Mouse (Mus musculus): ENCODE data around the gene Tlk2.

Tlk2 gene

GRCm38 (mm10) chr11:105164516-105165510, 13.8 kb upstream of the Tlk2 start:
- no peak for DNase-seq (ENCODE audit: low spot score)

GRCm38 (mm10) chr11:105166780-105167179, 11.8 kb upstream of the Tlk2 start:
- DNase-seq (ENCODE audit: low spot score) = no peak

GRCm38 (mm10) chr11:105179523-105179922, 916 bp downstream of the Tlk2 start:
- DNase-seq (ENCODE audit: low spot score) = no peak

DNA sequence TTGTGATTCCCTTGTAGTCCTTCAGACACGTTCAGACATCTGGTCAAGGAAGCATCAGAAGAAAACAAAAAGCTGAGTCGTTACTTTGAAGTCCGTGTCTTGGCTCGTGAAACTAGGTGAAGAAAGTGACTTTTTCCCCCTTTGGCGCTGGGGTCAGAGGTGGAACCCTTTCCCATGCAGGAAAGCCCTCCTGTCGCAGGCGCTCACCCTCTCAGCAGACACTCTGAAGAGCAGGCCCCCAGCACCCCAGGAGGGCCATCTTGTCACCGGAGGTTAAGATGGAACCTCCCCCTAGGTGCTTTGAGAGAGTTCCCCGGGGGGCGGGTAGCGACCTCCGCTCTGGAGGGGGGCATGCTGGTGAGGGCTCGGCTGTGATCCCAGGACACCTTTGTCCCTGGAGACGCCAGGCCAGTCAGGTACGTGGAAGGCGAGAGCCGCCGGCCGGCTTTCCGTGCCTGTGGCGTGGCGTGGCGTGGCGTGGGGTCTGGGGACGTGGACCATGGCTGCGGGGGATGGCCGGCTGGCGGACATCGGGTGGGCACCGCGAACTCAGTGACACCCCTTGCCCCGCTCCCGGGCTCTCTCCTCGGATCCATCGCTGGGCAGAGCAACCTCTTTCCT, 2.0 kb downstream of the Tlk2 start:
- peak; percentile 34 for DNase-seq (ENCODE audit: low spot score)

DNA sequence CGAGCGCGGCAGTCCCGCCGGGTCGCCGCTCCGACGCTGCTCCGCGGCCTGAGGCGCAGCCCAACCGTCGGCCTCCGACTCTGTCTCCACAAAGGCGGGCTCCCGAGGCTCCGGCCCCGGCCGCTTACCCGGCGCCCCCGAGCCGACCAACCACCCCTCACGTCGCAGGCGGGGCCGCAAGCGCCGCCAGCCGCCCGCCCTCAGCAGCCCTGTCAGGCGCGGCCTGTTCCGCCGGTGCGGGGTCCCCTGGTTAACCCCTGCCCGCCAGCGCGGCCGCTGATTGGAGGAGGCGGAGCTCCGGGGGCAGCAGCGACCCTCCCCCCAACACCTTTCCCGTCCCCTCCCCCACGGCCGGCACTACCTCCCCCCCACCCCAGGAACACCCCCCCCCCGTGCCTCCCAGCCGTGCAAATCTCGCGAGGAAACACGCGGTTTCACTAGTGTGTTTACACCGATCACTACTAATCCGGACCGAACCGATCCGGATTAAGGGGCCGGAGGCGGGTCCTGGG, 2.6 kb downstream of the Tlk2 start:
- peak; percentile 92 for DNase-seq (ENCODE audit: low spot score)

DNA sequence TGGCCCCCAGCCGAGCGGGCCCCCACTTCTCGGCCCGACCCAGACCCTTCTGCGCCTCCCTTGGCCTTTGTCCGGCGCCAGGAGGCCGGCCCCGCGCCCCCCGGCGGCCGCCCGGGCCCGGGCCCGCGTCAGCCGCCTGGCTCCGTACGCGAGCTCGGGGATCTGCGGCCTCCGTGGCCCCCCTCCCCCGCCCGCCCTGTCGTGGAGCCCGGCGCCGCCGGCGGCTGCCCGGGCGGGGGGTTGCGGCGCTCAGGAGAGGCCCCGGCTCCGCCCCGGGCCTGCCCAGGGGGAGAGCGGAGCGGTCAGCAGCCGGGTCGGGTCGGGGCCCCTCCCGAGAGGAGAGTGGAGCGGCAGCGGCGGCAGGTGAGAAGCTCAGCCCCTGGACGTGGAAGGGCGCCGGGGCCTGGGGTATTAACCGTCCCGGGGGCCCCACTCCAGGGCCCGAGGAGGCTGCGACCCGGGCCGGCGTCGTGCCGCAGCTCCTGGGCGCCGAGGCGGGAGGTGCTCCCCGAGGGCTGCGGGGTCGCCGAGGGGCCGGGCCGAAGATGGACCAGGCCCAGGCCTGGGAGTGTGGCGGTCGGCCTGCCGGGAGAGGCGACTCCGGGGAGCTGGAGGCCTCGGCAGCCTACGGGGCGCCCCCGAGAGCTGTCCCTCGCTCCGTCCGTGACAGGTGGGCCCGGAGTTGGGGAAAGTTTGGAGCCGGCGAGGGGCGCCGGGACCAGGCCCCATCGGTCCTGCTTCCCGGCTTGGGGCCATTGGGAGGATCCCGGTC, 3.3 kb downstream of the Tlk2 start:
- peak; percentile 25 for DNase-seq (ENCODE audit: low spot score)

DNA sequence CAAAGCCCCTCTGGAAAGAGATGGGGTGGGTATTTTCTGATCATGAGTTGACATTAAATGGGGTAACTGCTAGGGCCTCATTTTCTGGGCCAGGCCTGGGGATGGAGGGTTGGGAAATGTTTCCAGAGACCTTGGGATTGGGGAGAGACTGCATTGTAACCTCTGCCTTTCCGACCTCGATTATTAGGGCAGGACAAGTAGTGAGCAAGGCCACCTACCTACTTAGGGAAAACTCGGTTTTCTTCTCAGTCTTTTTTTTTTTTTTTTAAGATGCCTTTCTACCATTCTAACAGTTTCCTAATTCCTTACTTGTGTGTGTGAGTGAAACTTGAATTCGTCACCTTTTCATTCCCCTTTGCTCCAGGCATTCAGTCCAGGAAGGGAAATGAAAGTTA, 3.9 kb downstream of the Tlk2 start:
- no peak for DNase-seq (ENCODE audit: low spot score)

DNA sequence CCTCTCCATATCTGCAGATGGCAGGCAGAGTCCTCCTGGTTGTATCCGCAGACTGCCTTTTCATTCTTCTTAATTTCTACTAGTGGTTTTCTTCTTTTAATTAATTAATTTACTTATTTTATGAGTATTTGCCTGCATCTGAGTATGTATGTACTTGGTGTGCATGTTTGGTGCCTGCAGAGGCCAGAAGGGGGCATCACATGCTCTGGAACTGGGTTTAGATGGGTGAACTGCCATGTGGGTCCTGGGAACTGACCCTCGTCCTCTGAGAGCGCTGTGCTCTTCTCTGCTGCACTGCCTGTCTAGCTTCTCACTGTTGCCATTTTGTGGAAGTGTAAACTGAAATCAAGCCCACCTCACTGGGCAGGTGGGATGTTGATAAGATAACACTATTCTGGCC, 6.1 kb downstream of the Tlk2 start:
- DNase-seq (ENCODE audit: low spot score) = peak; percentile 26

DNA sequence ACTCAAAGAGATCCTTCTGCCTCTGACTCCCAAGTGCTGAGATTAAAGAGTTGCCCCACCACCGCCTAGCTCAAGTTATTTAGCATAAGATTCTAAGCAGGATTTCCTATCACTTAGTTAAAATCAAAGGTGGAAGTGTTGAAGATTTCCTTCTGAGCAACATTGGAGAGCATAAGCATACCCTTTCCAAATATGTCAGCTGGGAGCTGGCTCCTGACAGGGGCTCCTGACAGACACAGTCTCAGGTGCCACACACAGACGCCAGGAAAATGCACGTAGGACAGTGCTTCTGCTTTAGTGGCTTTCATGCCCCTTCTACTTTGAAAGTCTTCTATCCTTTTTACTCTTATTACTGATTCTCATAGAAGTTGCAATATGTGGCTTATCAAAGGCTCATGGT, 13.6 kb downstream of the Tlk2 start:
- no peak for DNase-seq (ENCODE audit: low spot score)

GRCm38 (mm10) chr11:105196893-105197662, 18.5 kb downstream of the Tlk2 start:
- DNase-seq (ENCODE audit: low spot score) = no peak

DNA sequence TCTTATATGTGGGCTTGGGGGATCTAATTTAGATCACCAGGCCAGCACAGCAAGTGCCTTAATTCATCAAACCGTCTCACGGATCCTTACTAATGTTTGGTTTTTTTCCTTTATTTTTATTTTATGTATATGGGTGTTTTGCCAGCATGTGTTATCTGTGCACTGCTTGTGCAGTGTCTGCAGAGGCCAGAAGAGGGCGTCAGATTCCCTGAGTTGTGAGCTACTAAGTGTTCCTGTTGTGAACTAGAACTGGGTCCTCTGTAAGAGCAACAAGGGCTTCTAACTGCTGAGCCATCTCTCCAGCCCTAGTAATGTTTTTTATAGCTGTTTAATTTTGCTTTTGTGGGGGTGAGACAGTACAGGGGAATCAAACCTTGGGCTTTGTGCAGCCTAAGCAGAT, 23.8 kb downstream of the Tlk2 start:
- DNase-seq (ENCODE audit: low spot score) = no peak

DNA sequence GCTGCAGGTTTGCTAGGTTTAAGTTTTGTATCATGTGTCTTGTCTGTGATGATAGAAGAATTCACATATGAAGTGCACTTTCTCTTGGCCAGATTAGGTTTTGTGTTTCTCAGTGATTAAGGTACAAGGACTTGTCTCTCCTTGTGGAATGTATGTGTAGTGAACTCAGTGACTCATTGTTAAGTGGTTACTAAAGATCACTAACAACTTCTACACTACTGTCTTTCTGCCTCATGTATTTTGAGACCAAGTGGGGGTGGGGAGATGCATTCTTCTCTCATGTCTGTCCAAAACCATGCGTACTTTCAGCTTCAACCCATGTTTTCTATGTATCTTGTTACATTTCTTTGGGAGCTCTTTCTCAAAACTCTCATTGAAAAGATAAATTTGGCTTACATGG, 31.4 kb downstream of the Tlk2 start:
- no peak for DNase-seq (ENCODE audit: low spot score)

DNA sequence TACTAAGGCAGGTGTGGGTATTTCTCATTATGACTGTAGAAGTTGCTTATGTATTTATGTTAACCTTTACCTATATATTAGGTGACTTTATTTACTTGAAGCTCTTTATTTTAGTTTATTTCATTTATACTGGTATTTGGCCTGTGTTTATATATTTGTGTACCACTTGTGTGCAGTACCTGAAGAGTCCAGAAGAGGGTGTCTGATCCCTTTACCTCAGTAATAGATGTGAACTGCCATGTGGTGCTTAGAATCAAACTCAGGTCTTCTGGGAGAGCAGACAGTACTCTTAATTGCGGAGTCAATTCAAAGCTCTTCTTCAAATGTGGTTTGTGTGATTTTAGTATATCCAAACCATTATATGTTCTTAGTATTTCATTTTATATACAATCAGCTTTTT, 35.6 kb downstream of the Tlk2 start:
- DNase-seq (ENCODE audit: low spot score) = no peak

DNA sequence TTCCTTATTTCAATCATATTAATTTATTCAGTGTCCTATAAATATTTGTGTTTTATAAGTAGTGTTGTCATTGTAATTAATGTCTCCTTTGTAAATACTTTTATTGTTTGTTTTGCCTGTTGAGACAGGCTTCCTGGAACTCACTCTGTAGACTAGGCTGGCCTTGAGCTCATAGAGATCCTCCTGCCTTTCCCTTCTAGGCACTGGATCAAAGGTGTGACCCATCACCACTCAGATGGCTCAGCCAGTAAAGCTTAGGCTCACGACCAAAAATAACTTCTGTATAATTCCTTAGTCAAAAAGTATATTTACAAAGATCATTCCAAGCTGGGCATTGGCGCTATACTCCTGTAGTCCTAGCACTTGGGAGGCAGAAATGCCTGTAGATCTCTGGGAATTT, 39.2 kb downstream of the Tlk2 start:
- no peak for DNase-seq (ENCODE audit: low spot score)

- DNase-seq (ENCODE audit: low spot score) = no peak
Observed at GRCm38 (mm10) chr11:105234501-105234900, 55.9 kb downstream of the Tlk2 start.

DNA sequence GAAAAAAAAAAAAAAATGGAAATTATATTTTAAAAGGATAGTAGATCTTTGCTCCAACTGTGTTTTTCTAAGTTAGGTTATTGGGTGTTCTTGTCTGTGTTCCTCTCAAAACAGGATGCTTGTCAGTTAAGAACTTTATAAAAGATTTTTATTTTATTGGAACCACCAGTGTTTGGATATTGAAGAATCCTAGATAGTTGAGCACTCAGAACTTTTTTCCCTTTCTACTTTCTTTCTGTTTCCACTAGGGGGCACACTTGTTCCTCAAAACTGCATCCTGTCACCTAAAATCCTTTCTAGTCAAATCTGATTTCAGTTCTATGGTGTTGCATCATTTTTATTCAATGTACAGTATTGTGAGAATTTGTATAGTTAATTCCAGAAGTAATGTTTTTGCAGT, 62.4 kb downstream of the Tlk2 start:
- peak; percentile 29 for DNase-seq (ENCODE audit: low spot score)

DNA sequence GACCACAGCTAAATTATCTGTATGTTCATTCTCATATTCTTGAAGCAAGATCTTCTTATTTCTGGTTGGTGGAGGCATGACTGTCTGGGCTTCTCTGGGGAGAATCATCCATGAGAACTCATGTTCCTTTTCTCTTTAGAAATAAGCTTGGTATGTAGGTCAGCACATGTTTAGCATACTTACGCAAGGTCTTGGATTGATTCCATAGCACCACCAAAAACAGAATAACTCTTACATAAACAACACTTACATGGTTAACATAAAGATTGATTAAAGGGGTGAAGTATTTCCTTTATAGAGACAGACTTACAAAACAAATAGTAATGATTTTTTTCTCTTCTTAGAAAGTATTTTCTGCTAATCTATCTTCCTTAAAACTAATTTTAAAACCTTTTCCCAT, 67.8 kb downstream of the Tlk2 start:
- DNase-seq (ENCODE audit: low spot score) = no peak

DNA sequence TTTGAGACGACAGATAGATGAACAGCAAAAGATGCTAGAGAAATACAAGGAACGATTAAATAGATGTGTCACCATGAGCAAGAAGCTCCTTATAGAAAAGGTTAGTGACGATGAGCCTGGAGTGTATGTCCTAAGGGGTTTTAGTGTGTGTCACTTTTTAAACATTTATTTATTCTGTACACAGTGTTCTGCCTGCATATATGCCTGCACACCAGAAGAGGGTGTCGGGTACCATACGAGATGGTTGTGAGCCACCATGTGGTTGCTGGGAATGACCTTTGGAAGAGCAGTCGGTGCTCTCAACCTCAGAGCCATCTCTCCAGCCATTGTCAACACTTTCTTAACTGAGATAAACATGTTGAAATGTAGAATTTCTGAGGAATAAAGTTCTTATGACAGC, 68.2 kb downstream of the Tlk2 start:
- no peak for DNase-seq (ENCODE audit: low spot score)

- DNase-seq (ENCODE audit: low spot score) = no peak
Observed at GRCm38 (mm10) chr11:105247321-105247720, 68.7 kb downstream of the Tlk2 start.

DNA sequence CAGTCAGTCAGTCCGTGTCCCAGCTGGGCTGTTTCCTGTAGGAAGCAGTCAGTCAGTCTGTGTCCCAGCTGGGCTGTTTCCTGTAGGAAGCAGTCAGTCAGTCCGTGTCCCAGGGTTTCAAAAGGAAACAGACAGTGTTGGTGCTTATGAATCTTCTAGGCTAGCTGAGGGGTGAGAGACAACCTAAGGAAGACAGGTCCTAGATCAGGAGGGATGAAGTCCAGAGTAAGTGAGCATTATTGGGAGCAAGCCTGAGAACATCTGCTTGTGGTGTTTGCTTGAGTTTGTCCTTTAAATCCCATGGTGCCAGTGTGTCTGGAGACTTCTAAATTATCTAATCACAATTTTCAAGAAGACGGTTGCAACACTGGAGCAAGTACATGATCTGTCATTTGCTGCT, 81.1 kb downstream of the Tlk2 start:
- no peak for DNase-seq (ENCODE audit: low spot score)

DNA sequence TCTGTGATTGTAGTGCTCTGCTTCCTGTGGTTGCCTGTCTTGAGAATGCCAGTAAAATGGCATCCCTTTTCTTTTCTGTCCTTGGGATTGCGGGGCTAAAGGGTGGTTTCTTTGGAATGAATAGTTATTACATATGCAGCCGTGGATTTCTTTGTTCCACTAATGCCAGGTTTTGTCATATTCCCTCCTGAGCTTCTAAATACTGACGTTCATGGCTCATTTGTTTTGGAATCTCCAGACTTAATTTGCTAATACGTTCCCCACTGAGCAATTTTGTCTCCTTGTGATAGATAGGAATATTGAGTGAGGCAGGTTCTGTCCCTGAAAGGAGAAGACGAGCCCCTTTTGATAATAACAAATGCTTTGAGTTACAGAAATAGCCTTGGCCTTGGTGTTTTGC, 82.5 kb downstream of the Tlk2 start:
- no peak for DNase-seq (ENCODE audit: low spot score)
